Comparison of ENCODE assay signal across 22 mouse cellular contexts in genomic region chr7:49139762-49140161, GRCm38 (mm10).
DNase-seq lines count a peak whose midpoint lies in the region; ATAC-seq and TF ChIP-seq lines count a peak whose summit lies in the region.
"Had no signal": no experiment of that assay in that cellular context is flagged by ENCODE, and none has a peak within 500 bp of the region (broad histone marks: within the 10 kb centered on the region; RNA-seq: fewer than 3 reads in every experiment).

No protein-coding gene starts in this region.

- TF ChIP-seq CTCF in stomach, postnatal 0 days (IDR thresholded peaks at IDR 0.05; ENCODE audit: low read depth), result no peak

- no peaks in the 10 kb centered on the region for H3K4me1 ChIP-seq in hindbrain, embryonic 14.5 days (replicated peaks; ENCODE audit: control insufficient read depth, insufficient read depth, low read length)
- no peaks in the 10 kb centered on the region for H3K4me1 ChIP-seq in stomach, postnatal 0 days (replicated peaks; ENCODE audit: control insufficient read depth, insufficient read depth)
- H3K4me1 ChIP-seq: embryonic facial prominence, embryonic 10.5 days; embryonic facial prominence, embryonic 12.5 days had no signal

- 88% methylated on average over 2 of the region's 2 CpGs for WGBS in hindbrain, embryonic 14.5 days
- 69% methylated on average over 2 of the region's 2 CpGs for WGBS in stomach, postnatal 0 days

- no peak for DNase-seq in hindbrain, embryonic 14.5 days (ENCODE audit: low spot score)
- no peak for DNase-seq in stomach, postnatal 0 days (ENCODE audit: low spot score)
- no peak for DNase-seq in adrenal gland, adult 8-10 months
- DNase-seq: adrenal gland, postnatal 10 days; adrenal gland, postnatal 25 days; B cell, adult 2 months; cerebellum, adult 11 months; cerebellum, adult 18-20 months; cerebellum, adult 8-10 months; cerebellum, adult 9-11 months; cerebellum, postnatal 14 days; cerebellum, postnatal 36 days; forebrain, postnatal 0 days had no signal

- H3K27me3 ChIP-seq in hindbrain, embryonic 14.5 days (ENCODE audit: control insufficient read depth, insufficient read depth, low read length), result no peaks in the 10 kb centered on the region
- no peaks in the 10 kb centered on the region for H3K27me3 ChIP-seq in stomach, postnatal 0 days (ENCODE audit: control insufficient read depth, insufficient read depth, low read length)
- H3K27me3 ChIP-seq: embryonic facial prominence, embryonic 12.5 days; Patski had no signal

- TF ChIP-seq EP300 in stomach, postnatal 0 days (optimal IDR thresholded peaks at IDR 0.05), result no peak

- peak; percentile 60; the same call in 1 of the 2 replicates for ATAC-seq in common myeloid progenitor, adult 5-6 weeks (replicated peaks; ENCODE audit: low read depth, poor library complexity, severe bottlenecking)
- peak; percentile 52 for ATAC-seq in megakaryocyte progenitor cell, adult 5-6 weeks (replicated peaks; ENCODE audit: poor library complexity)
- ATAC-seq in hindbrain, embryonic 14.5 days (ENCODE audit: low FRiP score), result no peak
- ATAC-seq in stomach, postnatal 0 days (ENCODE audit: low FRiP score, low TSS enrichment), result no peak
- ATAC-seq: activated CD4-positive, CD25-positive, alpha-beta regulatory T cell, adult 4 months; CD4-positive, CD25-positive, alpha-beta regulatory T cell, adult 4 months; forebrain, embryonic 14.5 days; forebrain, postnatal 0 days; Patski had no signal

- no peaks in the 10 kb centered on the region for H3K36me3 ChIP-seq in hindbrain, embryonic 14.5 days (replicated peaks; ENCODE audit: control insufficient read depth, insufficient read depth)
- H3K36me3 ChIP-seq in stomach, postnatal 0 days (ENCODE audit: control insufficient read depth, insufficient read depth, low read length), result no peaks in the 10 kb centered on the region
- H3K36me3 ChIP-seq: embryonic facial prominence, embryonic 10.5 days; embryonic facial prominence, embryonic 12.5 days; G1E had no signal

- H3K9ac ChIP-seq in hindbrain, embryonic 14.5 days, result no peak overlapping the region
- H3K9ac ChIP-seq in stomach, postnatal 0 days (ENCODE audit: low read length), result no peak overlapping the region
- H3K9ac ChIP-seq: embryonic facial prominence, embryonic 12.5 days; forebrain, postnatal 0 days had no signal

- H3K9me3 ChIP-seq in hindbrain, embryonic 14.5 days (ENCODE audit: control insufficient read depth, low read length), result 0 out of 2 replicates have a peak, but pooled peaks cover 6% of the 10 kb centered on the region
- H3K9me3 ChIP-seq in stomach, postnatal 0 days (ENCODE audit: control insufficient read depth, low read length), result no peaks in the 10 kb centered on the region

- no peak overlapping the region for H3K27ac ChIP-seq in hindbrain, embryonic 14.5 days
- H3K27ac ChIP-seq in stomach, postnatal 0 days (replicated peaks), result no peak overlapping the region
- H3K27ac ChIP-seq: embryonic facial prominence, embryonic 10.5 days; embryonic facial prominence, embryonic 12.5 days had no signal

- no peak overlapping the region for H3K4me2 ChIP-seq in hindbrain, embryonic 14.5 days (replicated peaks)
- H3K4me2 ChIP-seq in stomach, postnatal 0 days (replicated peaks; ENCODE audit: low read depth), result no peak overlapping the region
- H3K4me2 ChIP-seq: embryonic facial prominence, embryonic 12.5 days had no signal

- no peak overlapping the region for H3K4me3 ChIP-seq in hindbrain, embryonic 14.5 days (replicated peaks; ENCODE audit: low read length)
- no peak overlapping the region for H3K4me3 ChIP-seq in stomach, postnatal 0 days (ENCODE audit: low read depth, low read length)
- H3K4me3 ChIP-seq: embryonic facial prominence, embryonic 10.5 days; embryonic facial prominence, embryonic 12.5 days had no signal

Comparison
In these comparisons a context has a peak if more than half of its experiments do, and no peak if none do; other contexts are left out.
1. ATAC-seq: peak in common myeloid progenitor, adult 5-6 weeks (single experiment) and megakaryocyte progenitor cell, adult 5-6 weeks (single experiment); none in hindbrain, embryonic 14.5 days (single experiment) and stomach, postnatal 0 days (single experiment).